Comparison of ENCODE assay signal across 13 mouse cellular contexts in genomic region chr17:50775247-50775646, GRCm38 (mm10).
A peak's percentile ranks its signal among the peaks of the same experiment; 100 is the strongest.
DNase-seq lines count a peak whose midpoint lies in the region; ATAC-seq and TF ChIP-seq lines count a peak whose summit lies in the region.
"Had no signal": no experiment of that assay in that cellular context is flagged by ENCODE, and none has a peak within 500 bp of the region (broad histone marks: within the 10 kb centered on the region; RNA-seq: fewer than 3 reads in every experiment).

No protein-coding gene starts in this region.

- ATAC-seq in cerebellum, adult (ENCODE audit: insufficient number of reproducible peaks, low FRiP score, low TSS enrichment), result no peak
- peak; percentile 79; the same call in 1 of the 2 replicates for ATAC-seq in hindbrain, postnatal 0 days

- H3K4me2 ChIP-seq in hindbrain, postnatal 0 days (ENCODE audit: low read depth, low read length), result no peak overlapping the region
- H3K4me2 ChIP-seq: embryonic facial prominence, embryonic 13.5 days; stomach, embryonic 15.5 days had no signal

- peak; percentile 36 to 41 for DNase-seq in cerebellum, postnatal 10 days
- peak; percentile 64 for DNase-seq in hindbrain, postnatal 0 days (ENCODE audit: low spot score)
- no peak for DNase-seq in hindbrain, embryonic 10.5 days (ENCODE audit: low spot score)
- peak; percentile 20 for DNase-seq in lung, postnatal 10 days
- DNase-seq in lung, postnatal 4 days, result no peak
- peak; percentile 20 for DNase-seq in right cerebral cortex, postnatal 4 days
- DNase-seq in kidney, adult 8-10 months, result no peak
- DNase-seq: cerebellum, adult 11 months; layer of hippocampus, postnatal 36 days had no signal

- H3K9me3 ChIP-seq in hindbrain, postnatal 0 days (ENCODE audit: low read length), result no peaks in the 10 kb centered on the region
- no peaks in the 10 kb centered on the region for H3K9me3 ChIP-seq in hindbrain, embryonic 10.5 days
- H3K9me3 ChIP-seq: embryonic facial prominence, embryonic 13.5 days; stomach, embryonic 15.5 days had no signal

- H3K4me1 ChIP-seq in hindbrain, postnatal 0 days (ENCODE audit: insufficient read depth, low read length), result no peaks in the 10 kb centered on the region
- no peaks in the 10 kb centered on the region for H3K4me1 ChIP-seq in hindbrain, embryonic 10.5 days (replicated peaks)
- H3K4me1 ChIP-seq: embryonic facial prominence, embryonic 13.5 days; stomach, embryonic 15.5 days had no signal

- no peak overlapping the region for H3K9ac ChIP-seq in hindbrain, postnatal 0 days (replicated peaks; ENCODE audit: low read length)
- H3K9ac ChIP-seq: embryonic facial prominence, embryonic 13.5 days; stomach, embryonic 15.5 days had no signal

- TF ChIP-seq CTCF in hindbrain, postnatal 0 days (IDR thresholded peaks at IDR 0.05; ENCODE audit: low read depth), result peak; percentile 68

- H3K27me3 ChIP-seq in hindbrain, postnatal 0 days (ENCODE audit: insufficient read depth, low read length), result no peaks in the 10 kb centered on the region
- H3K27me3 ChIP-seq in hindbrain, embryonic 10.5 days (ENCODE audit: insufficient read depth, poor library complexity, severe bottlenecking), result no peaks in the 10 kb centered on the region
- H3K27me3 ChIP-seq: embryonic facial prominence, embryonic 13.5 days; stomach, embryonic 15.5 days had no signal

- no peak overlapping the region for H3K4me3 ChIP-seq in hindbrain, postnatal 0 days (ENCODE audit: low read length)
- H3K4me3 ChIP-seq in hindbrain, embryonic 10.5 days, result no peak overlapping the region
- H3K4me3 ChIP-seq: embryonic facial prominence, embryonic 13.5 days; myocyte; stomach, embryonic 15.5 days had no signal

- WGBS in hindbrain, postnatal 0 days, result 71% methylated on average over 3 of the region's 3 CpGs
- WGBS in hindbrain, embryonic 10.5 days, result 93% methylated on average over 3 of the region's 3 CpGs

- H3K27ac ChIP-seq in hindbrain, postnatal 0 days, result no peak overlapping the region
- no peak overlapping the region for H3K27ac ChIP-seq in hindbrain, embryonic 10.5 days
- H3K27ac ChIP-seq: embryonic facial prominence, embryonic 13.5 days; stomach, embryonic 15.5 days had no signal

- H3K36me3 ChIP-seq in hindbrain, postnatal 0 days (ENCODE audit: insufficient read depth, low read length), result no peaks in the 10 kb centered on the region
- no peaks in the 10 kb centered on the region for H3K36me3 ChIP-seq in hindbrain, embryonic 10.5 days
- H3K36me3 ChIP-seq: embryonic facial prominence, embryonic 13.5 days; stomach, embryonic 15.5 days had no signal

Comparison
In these comparisons a context has a peak if more than half of its experiments do, and no peak if none do; other contexts are left out.
1. DNase-seq: peak in cerebellum, postnatal 10 days (2 of 2), hindbrain, postnatal 0 days (single experiment), lung, postnatal 10 days (single experiment) and right cerebral cortex, postnatal 4 days (single experiment); none in hindbrain, embryonic 10.5 days (single experiment), lung, postnatal 4 days (0 of 2) and kidney, adult 8-10 months (0 of 2).